Mouse (Mus musculus): ENCODE data around the gene Nap1l1. TPM values are rescaled to one million over a fixed set of nuclear protein-coding genes. Genes with fewer than 3 reads are reported as not detected.

The Nap1l1 gene
- polyA plus RNA-seq, 1 experiment: 254 TPM

DNA sequence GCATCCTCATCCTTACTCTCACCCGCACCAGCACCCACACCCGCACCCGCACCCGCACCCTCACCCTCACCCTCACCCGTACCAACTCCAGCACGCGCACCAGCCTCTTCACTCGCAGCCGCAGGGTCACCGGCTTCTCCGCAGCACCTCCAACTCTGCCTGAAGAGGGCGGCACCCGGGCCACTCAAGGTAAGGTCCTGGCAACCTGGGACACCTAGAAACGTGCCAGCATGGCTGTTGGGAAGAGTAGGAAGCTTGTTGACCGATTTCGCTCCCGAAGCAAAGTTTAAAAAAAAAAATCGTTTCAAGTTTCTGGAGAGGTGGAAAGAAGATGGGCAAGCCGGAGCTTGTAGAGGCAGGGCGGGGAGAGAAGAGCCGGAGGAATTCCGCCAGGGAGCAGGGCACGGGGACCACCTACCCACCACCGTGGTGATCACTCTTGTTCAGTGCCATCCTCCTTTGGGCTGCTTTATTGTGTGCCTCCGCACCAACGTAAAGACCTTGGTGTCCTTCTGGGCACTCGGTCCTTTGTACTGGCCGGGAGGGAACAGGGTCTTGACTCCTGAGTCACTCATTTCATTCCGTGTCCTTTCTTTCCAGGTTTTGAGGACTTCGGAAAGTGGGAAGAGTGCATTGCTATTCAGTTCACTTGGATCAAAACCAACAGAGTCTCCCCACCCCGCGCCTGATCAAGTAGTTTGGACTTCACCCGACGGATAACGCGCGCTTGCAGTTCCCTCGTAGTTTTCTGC lies 34.6 kb downstream of the Nap1l1 start:
- no peak for TF ChIP-seq GATA1 (IDR thresholded peaks at IDR 0.05; ENCODE audit: low read length)

GRCm38 (mm10) chr10:111508324-111509080 lies 35.5 kb downstream of the Nap1l1 start:
- TF ChIP-seq GATA1 (IDR thresholded peaks at IDR 0.05; ENCODE audit: low read length): no peak

DNA sequence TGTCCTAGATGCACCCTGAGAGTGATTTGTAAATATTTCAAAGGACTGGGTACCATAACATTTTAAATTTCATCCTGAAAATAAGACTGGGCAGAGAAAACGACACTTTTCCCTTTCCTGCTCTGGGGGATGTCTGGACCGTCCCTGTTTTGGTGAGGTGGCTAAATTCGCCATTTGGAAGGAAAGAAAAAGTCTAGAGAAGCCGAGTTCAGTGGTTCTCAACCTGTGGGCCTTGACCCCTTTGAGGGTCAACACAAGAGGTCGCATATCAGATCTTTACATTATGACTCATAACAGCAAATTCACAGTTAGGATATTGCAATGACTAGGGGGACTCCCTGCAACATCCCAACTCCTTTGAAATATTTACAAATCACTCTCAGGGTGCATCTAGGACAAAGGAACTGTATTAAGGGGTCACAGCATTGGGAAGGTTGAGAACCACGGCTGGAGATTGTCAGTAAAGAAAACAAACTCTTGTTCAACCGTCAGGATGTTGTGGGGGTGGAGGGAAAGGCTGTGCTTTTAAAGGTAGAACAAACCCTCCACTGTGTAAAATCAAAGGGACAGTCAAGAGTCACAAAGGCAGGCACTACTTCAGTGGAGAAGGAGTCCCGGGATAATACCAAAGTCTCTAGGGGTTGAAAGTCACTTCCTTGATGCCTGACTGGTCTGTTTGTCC lies 36.2 kb downstream of the Nap1l1 start:
- TF ChIP-seq GATA1 (IDR thresholded peaks at IDR 0.05; ENCODE audit: low read length): no peak

DNA sequence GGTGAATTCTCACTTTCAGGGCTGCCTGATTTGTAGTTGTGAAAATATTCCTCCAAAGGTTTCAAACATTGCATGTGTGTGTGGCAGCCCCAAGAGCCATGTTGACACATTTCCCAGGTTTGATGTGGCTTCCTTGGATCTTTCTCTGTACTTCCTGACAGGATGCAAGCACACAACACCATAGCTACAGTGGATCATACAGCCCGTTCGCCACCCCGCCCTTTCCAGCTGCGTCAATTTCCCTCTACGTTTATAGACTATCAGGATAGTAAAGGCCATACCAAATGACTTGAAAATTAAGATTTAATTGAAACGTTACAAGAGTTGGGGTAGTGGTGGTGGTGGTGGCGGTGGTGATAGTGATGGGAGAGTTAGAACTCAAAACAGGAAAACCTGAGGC lies 37.0 kb downstream of the Nap1l1 start:
- TF ChIP-seq GATA1 (IDR thresholded peaks at IDR 0.05; ENCODE audit: low read length): no peak

DNA sequence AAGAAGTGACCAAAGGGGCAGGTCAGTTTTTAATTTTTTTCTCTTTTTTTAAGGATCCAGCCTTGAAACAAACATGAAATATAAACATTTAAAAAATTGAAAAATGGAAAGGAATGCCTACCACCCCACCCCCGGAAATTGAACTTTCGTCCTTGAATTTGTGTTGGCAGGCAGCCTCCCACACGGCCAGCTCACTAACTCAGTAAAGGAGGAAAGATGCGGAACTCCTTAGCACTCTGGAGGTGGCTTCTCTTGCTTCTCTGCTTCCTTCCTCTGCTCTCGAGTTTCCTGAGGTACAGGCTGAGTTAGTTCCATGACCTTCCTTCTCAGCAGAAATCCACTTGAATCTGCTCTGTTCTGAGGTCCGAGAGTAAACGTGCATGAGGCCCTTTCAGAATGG lies 37.8 kb downstream of the Nap1l1 start:
- TF ChIP-seq GATA1 (IDR thresholded peaks at IDR 0.05; ENCODE audit: low read length): no peak

GRCm38 (mm10) chr10:111512036-111512568 lies 39.1 kb downstream of the Nap1l1 start:
- TF ChIP-seq GATA1 (IDR thresholded peaks at IDR 0.05; ENCODE audit: low read length): no peak

DNA sequence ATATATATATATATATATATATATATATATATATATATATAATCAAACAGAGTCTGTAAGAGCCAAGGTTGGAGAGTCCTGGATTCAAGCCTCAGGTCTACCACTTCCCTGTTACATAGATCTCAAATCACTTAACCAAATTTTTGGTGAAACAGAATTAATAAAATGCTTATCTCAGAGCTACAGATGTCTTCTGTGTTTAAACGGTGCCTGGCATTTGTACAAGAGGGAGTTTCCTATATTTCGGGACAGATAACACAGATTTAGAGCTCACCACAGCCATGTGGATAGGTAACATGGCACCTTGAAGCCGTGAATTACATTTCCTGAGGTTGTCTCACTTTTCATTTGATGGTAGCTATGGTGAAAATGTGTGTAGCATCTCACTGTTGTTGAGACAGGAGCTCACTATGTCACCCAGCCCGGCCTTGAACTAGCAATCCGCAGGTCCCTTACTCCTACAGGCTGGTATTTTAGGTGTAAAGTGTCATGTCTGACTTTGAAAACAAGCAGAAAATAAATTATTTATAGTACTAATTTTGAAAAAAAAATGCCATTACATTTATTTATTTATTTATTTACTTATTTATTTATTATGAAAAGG lies 41.4 kb downstream of the Nap1l1 start:
- TF ChIP-seq GATA1 (IDR thresholded peaks at IDR 0.05; ENCODE audit: low read length): peak; percentile 49

GRCm38 (mm10) chr10:111515071-111516010 lies 42.3 kb downstream of the Nap1l1 start:
- TF ChIP-seq GATA1 (IDR thresholded peaks at IDR 0.05; ENCODE audit: low read length): no peak

GRCm38 (mm10) chr10:111516172-111516588 lies 43.2 kb downstream of the Nap1l1 start:
- TF ChIP-seq GATA1 (IDR thresholded peaks at IDR 0.05; ENCODE audit: low read length): no peak

DNA sequence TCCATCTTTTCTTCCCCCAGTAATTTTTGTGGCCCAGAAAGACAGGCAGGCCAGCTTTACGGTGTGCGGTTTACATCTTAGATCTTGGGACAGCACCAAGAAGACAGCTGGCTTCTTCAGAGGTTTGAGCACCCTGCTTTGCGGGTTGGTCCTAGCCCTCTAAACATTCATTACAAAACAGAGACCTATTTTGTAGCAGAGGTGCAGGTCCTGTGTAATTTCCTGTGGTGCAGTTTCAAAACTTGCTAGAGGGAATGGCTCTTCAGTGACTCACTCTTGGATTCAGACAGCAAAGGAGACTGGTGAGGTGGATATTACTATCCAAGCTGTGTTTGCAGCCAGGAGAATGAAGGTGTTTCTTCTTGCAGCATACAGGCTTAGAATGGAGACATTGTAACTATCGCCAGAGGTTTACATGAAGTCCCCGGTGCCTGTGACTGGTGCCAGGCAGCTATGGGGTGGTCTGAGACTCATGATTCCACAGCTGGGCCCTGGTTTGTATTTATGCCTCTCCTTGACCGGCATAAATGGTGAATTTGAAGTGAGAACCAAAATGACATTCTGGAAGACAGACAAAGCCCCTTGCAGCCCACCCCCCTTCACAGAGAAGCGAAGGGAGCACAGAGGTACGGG lies 43.9 kb downstream of the Nap1l1 start:
- no peak for TF ChIP-seq GATA1 (IDR thresholded peaks at IDR 0.05; ENCODE audit: low read length)

GRCm38 (mm10) chr10:111518350-111518749 lies 45.3 kb downstream of the Nap1l1 start:
- no peak for TF ChIP-seq GATA1 (IDR thresholded peaks at IDR 0.05; ENCODE audit: low read length)

- no peak for TF ChIP-seq GATA1 (IDR thresholded peaks at IDR 0.05; ENCODE audit: low read length)
These were observed 46.8 kb downstream of the Nap1l1 start for GRCm38 (mm10) chr10:111519620-111520370.

DNA sequence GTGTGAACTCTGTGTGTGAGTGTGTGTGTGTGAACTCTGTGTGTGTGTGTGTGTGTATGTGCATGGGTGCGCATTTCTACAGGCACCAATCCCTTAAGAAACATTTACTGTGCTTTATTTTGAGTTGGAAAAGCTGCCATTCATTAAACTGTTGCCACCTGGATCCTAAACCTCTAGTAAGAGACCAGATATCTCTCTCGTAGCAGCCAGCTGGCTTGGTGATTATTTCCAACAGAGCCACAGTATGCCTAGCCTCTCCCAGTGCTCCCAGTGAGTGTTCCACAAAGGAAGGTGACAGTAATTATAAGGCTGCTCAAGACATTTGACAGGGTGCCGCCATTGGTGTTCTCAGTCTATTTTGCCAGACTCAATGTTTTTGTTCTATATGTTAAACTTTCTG lies 47.6 kb downstream of the Nap1l1 start:
- TF ChIP-seq GATA1 (IDR thresholded peaks at IDR 0.05; ENCODE audit: low read length): no peak

Measured in G1E-ER4 (cell line).